Mouse (Mus musculus): ENCODE measurements around the gene Ifih1.

- TF ChIP-seq GATA1 (IDR thresholded peaks at IDR 0.05; ENCODE audit: low read length) (no peak), TAL1 (IDR thresholded peaks at IDR 0.05; ENCODE audit: low read length) (no peak)
Observed at GRCm38 (mm10) chr2:62670301-62670700, 24.2 kb upstream of the Ifih1 start.

All from erythroblast, embryonic 14.5 days (primary cell).